Mouse (Mus musculus): Measurements from ENCODE around the gene Stim1.

DNA sequence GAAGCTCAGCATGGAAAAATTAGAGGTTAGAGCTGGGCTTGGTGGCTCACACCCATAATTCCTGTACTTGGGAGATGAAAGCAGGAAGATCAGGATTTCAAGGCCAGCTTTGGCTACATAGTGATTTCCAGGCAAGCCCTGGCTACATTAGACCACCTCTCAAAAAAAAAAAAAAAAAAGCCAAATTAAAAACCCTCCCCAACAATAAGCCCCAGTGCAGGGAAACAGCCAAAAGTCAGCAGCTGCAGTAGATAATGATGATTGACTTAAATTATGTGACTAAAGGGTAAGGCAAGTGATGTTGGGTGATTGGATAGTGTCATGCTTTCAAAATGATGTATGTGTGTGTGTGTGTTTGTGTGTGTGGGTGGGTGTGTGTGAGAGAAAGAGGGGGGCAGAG lies 47.3 kb downstream of the Stim1 start:
- no peak for TF ChIP-seq CTCF (IDR thresholded peaks at IDR 0.05; ENCODE audit: low read depth, low read length)
- TF ChIP-seq POLR2A (IDR thresholded peaks at IDR 0.05; ENCODE audit: extremely low read depth, insufficient read depth, low read length), result no peak
